Mouse (Mus musculus): ENCODE results near the gene 2900011O08Rik. TPM values are rescaled to one million over a fixed set of nuclear protein-coding genes. Genes with fewer than 3 reads are reported as not detected.

The 2900011O08Rik gene
- polyA plus RNA-seq, 1 experiment = not detected

DNA sequence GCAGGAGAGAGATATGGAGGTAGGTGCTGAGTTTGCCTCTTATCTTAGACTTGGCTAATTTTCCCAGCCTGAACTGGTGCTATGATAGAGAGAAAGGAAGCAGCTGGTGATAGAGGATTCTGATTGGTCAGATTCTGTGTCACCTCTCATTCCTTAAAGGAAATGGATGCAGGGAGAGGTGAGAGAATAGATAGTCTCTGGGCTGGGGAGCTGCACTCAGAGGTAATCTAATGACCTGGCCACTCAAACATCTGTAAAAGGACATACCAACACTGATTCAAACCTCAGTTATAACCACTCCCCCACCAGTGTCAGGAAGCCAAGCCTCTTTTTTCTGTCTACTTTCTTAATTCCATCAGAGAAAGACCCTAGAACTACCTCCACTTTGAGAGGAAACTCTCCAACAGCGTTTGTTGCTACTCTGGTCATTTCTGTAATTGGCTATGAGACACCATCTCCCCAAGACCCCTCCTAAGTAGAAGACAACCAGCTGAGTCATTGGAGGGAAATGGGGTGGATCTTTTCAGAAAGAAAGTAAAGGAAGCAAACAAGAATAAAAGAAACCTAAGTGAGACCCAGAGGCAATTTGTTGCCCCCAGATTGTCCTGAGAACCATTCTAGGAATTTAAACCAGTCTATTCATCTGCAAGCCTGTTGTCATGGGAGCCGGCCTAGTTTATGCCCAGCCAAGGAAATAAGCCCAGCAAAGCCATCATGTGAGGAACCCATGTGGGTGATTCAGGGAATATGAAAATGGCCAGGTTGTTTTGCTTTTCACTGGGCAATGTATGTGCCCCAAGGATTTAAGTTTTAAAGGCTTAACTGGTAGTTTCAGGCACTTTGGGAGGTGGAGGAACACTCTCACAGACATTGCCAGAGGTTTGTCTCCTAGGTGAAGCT lies 38.9 kb downstream of the 2900011O08Rik start:
- Histone ChIP-seq H3K4me3 (ENCODE audit: extremely low read depth, insufficient read depth, insufficient read length) (no peak overlapping the region), H3K27ac (ENCODE audit: insufficient read depth, low read length) (no peak overlapping the region), H3K4me1 (ENCODE audit: control insufficient read depth, insufficient read depth, insufficient read length) (no peaks in the 10 kb centered on the region), H3K27me3 (ENCODE audit: control insufficient read depth, insufficient read depth, low read length) (no peaks in the 10 kb centered on the region), H3K36me3 (ENCODE audit: control insufficient read depth, insufficient read depth, low read length) (no peaks in the 10 kb centered on the region)
- TF ChIP-seq CTCF (IDR thresholded peaks at IDR 0.05; ENCODE audit: extremely low read depth, insufficient read depth, insufficient read length, insufficient replicate concordance) = no peak
- TF ChIP-seq POLR2A (IDR thresholded peaks at IDR 0.05; ENCODE audit: low read depth, low read length) = no peak
- 71% methylated on average over 2 of the region's 2 CpGs for WGBS
- no peak for DNase-seq (ENCODE audit: low read depth in 1 of 2, low spot score in 2 of 2)

DNA sequence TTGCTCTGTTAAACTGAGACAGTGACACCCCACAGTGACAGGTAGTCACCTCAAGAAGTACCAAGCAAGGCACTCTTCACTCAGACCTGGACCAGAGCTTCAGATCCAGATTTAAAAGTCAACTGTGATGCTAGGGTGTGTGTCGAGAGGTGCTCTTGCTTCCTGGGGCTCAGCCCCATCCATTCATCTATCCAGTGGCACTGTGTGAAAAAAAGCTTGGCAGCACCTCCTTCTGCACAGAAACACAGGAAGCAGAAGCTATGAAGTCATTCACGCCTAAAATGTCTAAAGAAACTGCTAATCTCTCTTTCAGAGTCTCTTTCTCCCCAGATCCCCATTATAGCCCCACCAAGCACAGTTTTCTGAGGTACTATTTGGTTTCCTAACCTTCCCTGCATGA lies 42.7 kb downstream of the 2900011O08Rik start:
- TF ChIP-seq CTCF (IDR thresholded peaks at IDR 0.05; ENCODE audit: extremely low read depth, insufficient read depth, insufficient read length, insufficient replicate concordance) (no peak), POLR2A (IDR thresholded peaks at IDR 0.05; ENCODE audit: low read depth, low read length) (no peak)
- Histone ChIP-seq H3K4me3 (ENCODE audit: extremely low read depth, insufficient read depth, insufficient read length) (no peak overlapping the region), H3K27me3 (ENCODE audit: control insufficient read depth, insufficient read depth, low read length) (no peaks in the 10 kb centered on the region), H3K4me1 (ENCODE audit: control insufficient read depth, insufficient read depth, insufficient read length) (no peaks in the 10 kb centered on the region), H3K36me3 (ENCODE audit: control insufficient read depth, insufficient read depth, low read length) (no peaks in the 10 kb centered on the region), H3K27ac (ENCODE audit: insufficient read depth, low read length) (no peak overlapping the region)
- WGBS = 41% methylated on average over 2 of the region's 2 CpGs
- DNase-seq (ENCODE audit: low read depth in 1 of 2, low spot score in 2 of 2) = no peak

DNA sequence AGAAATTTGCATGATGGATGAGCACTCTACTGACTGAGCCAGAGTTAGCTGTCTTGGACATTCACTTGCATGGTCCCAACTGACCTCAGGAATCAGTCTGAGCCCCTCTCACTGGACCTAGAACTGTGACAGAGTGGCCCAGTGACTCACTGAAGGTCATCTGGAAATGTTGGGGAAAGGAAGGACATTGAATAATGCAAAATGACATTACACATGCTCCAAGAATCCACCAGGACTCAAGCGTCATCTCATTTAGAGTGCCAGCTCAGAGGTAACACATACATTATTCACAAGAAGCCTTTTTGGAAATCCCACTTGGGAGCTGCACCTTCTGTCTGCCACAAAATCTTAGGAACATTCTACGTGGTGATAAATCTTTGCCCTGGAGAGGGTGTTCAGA lies 43.4 kb downstream of the 2900011O08Rik start:
- DNase-seq (ENCODE audit: low read depth in 1 of 2, low spot score in 2 of 2) = no peak
- no peaks in the 10 kb centered on the region for H3K36me3 ChIP-seq (ENCODE audit: control insufficient read depth, insufficient read depth, low read length)
- 86% methylated on average over 2 of the region's 2 CpGs for WGBS
- H3K4me1 ChIP-seq (ENCODE audit: control insufficient read depth, insufficient read depth, insufficient read length) = no peaks in the 10 kb centered on the region
- H3K27me3 ChIP-seq (ENCODE audit: control insufficient read depth, insufficient read depth, low read length) = no peaks in the 10 kb centered on the region
- no peak overlapping the region for H3K4me3 ChIP-seq (ENCODE audit: extremely low read depth, insufficient read depth, insufficient read length)
- no peak overlapping the region for H3K27ac ChIP-seq (ENCODE audit: insufficient read depth, low read length)
- TF ChIP-seq CTCF (IDR thresholded peaks at IDR 0.05; ENCODE audit: extremely low read depth, insufficient read depth, insufficient read length, insufficient replicate concordance) (no peak), POLR2A (IDR thresholded peaks at IDR 0.05; ENCODE audit: low read depth, low read length) (no peak)

DNA sequence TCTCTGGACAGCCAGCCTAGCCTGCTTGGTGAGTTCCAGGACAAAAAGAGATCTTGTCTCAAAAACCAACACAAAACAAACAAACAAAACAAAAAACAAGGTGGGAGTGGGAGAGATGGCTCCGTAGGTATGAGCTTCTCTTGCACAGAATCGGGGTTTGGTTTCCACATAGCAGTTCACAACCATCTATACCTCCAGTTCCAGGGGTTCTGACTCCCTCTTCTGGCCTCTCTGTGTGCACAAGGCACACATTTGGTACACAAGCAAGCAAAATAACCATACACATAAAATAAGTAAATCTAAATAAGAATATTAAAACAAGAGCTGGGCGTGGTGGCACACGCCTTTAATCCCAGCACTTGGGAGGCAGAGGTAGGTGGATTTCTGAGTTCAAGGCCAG lies 44.2 kb downstream of the 2900011O08Rik start:
- no peak overlapping the region for H3K4me3 ChIP-seq (ENCODE audit: extremely low read depth, insufficient read depth, insufficient read length)
- no peaks in the 10 kb centered on the region for H3K36me3 ChIP-seq (ENCODE audit: control insufficient read depth, insufficient read depth, low read length)
- H3K27ac ChIP-seq (ENCODE audit: insufficient read depth, low read length) = no peak overlapping the region
- TF ChIP-seq POLR2A (IDR thresholded peaks at IDR 0.05; ENCODE audit: low read depth, low read length) (no peak), CTCF (IDR thresholded peaks at IDR 0.05; ENCODE audit: extremely low read depth, insufficient read depth, insufficient read length, insufficient replicate concordance) (no peak)
- no peak for DNase-seq (ENCODE audit: low read depth in 1 of 2, low spot score in 2 of 2)
- WGBS = 84% methylated on average over 4 of the region's 4 CpGs
- H3K27me3 ChIP-seq (ENCODE audit: control insufficient read depth, insufficient read depth, low read length) = no peaks in the 10 kb centered on the region
- no peaks in the 10 kb centered on the region for H3K4me1 ChIP-seq (ENCODE audit: control insufficient read depth, insufficient read depth, insufficient read length)

DNA sequence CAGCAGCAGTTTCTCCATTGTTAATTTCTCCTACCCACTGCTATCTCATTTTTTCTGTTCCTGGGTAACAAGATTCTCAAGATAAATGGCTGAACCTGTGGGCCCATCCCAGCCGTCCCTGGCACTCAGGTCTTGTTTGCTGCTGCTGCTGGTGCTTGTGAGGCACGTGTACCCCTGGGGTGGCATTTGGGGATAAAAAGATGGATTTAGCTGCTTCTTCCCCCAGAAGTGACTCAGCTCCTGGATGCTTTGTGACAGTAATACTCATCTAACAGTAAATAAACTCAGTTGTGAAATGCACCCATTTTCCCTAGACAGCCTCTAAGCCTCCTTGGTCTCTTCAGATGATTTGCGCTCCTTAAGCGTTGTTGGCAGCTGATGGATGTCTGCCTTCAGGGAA lies 46.7 kb downstream of the 2900011O08Rik start:
- Histone ChIP-seq H3K36me3 (ENCODE audit: control insufficient read depth, insufficient read depth, low read length) (no peaks in the 10 kb centered on the region), H3K27ac (ENCODE audit: insufficient read depth, low read length) (no peak overlapping the region), H3K4me3 (ENCODE audit: extremely low read depth, insufficient read depth, insufficient read length) (no peak overlapping the region), H3K4me1 (ENCODE audit: control insufficient read depth, insufficient read depth, insufficient read length) (no peaks in the 10 kb centered on the region), H3K27me3 (ENCODE audit: control insufficient read depth, insufficient read depth, low read length) (no peaks in the 10 kb centered on the region)
- TF ChIP-seq CTCF (IDR thresholded peaks at IDR 0.05; ENCODE audit: extremely low read depth, insufficient read depth, insufficient read length, insufficient replicate concordance) = no peak
- TF ChIP-seq POLR2A (IDR thresholded peaks at IDR 0.05; ENCODE audit: low read depth, low read length) = no peak
- no peak for DNase-seq (ENCODE audit: low read depth in 1 of 2, low spot score in 2 of 2)
- WGBS = 78% methylated on average over 4 of the region's 4 CpGs

DNA sequence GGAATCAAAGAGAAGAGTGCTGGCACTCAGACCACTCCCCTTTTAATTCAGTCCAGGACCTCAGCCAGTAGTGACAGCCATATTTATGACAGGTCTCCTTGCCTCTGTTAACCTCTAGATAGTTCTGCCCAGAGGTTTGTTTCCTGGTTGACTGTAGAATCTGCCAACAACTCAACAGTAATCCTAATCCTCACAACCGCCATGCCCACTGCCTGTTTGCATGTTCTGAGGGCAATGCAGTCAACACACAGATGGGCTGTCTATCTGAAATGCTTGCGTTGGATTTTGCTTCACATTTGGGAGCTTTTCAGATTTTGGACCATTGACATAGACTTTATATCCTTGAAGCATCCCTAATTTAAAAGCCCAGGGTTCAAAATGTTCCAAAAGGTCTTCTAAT lies 56.0 kb downstream of the 2900011O08Rik start:
- H3K4me3 ChIP-seq (ENCODE audit: extremely low read depth, insufficient read depth, insufficient read length) = no peak overlapping the region
- H3K36me3 ChIP-seq (ENCODE audit: control insufficient read depth, insufficient read depth, low read length) = no peaks in the 10 kb centered on the region
- no peak overlapping the region for H3K27ac ChIP-seq (ENCODE audit: insufficient read depth, low read length)
- H3K4me1 ChIP-seq (ENCODE audit: control insufficient read depth, insufficient read depth, insufficient read length) = no peaks in the 10 kb centered on the region
- H3K27me3 ChIP-seq (ENCODE audit: control insufficient read depth, insufficient read depth, low read length) = no peaks in the 10 kb centered on the region
- TF ChIP-seq CTCF (IDR thresholded peaks at IDR 0.05; ENCODE audit: extremely low read depth, insufficient read depth, insufficient read length, insufficient replicate concordance) (no peak), POLR2A (IDR thresholded peaks at IDR 0.05; ENCODE audit: low read depth, low read length) (no peak)
- no peak for DNase-seq (ENCODE audit: low read depth in 1 of 2, low spot score in 2 of 2)
- WGBS = 93% methylated on average over 2 of the region's 2 CpGs

DNA sequence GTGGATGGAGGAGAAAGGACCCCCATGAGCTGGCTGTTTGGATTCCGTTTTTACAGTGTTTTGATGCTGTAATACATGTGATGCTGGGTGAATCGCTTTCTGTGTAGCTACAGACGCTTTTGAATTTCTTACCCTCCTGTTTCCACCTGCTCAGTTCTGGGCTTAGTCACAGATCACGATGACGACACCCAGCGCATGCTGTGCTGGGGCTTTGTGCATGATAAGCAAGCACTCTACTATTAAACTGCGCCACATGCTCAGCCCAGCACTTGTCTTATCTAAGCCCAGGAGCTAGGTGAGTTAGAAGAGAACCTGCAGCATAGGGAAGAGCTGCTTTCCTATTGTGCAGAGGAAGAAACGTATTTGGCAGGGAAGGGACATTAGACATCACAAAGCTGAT lies 58.3 kb downstream of the 2900011O08Rik start:
- Histone ChIP-seq H3K27me3 (ENCODE audit: control insufficient read depth, insufficient read depth, low read length) (no peaks in the 10 kb centered on the region), H3K4me3 (ENCODE audit: extremely low read depth, insufficient read depth, insufficient read length) (no peak overlapping the region), H3K36me3 (ENCODE audit: control insufficient read depth, insufficient read depth, low read length) (no peaks in the 10 kb centered on the region), H3K27ac (ENCODE audit: insufficient read depth, low read length) (no peak overlapping the region), H3K4me1 (ENCODE audit: control insufficient read depth, insufficient read depth, insufficient read length) (no peaks in the 10 kb centered on the region)
- TF ChIP-seq POLR2A (IDR thresholded peaks at IDR 0.05; ENCODE audit: low read depth, low read length) (no peak), CTCF (IDR thresholded peaks at IDR 0.05; ENCODE audit: extremely low read depth, insufficient read depth, insufficient read length, insufficient replicate concordance) (no peak)
- DNase-seq (ENCODE audit: low read depth in 1 of 2, low spot score in 2 of 2) = no peak
- WGBS = 89% methylated on average over 8 of the region's 8 CpGs

All from spleen, adult 2 months (tissue).